Mouse (Mus musculus) MN1 (cell line): ENCODE results near the gene Luzp1.
A peak's percentile ranks its signal among the peaks of the same experiment; 100 is the strongest.

Experiments used
- DNase-seq: peaks from one replicate; pipeline ENCODE4 v3.0.0-alpha.2; 2016; ENCODE audit warnings: low spot score

Gene Luzp1

DNA sequence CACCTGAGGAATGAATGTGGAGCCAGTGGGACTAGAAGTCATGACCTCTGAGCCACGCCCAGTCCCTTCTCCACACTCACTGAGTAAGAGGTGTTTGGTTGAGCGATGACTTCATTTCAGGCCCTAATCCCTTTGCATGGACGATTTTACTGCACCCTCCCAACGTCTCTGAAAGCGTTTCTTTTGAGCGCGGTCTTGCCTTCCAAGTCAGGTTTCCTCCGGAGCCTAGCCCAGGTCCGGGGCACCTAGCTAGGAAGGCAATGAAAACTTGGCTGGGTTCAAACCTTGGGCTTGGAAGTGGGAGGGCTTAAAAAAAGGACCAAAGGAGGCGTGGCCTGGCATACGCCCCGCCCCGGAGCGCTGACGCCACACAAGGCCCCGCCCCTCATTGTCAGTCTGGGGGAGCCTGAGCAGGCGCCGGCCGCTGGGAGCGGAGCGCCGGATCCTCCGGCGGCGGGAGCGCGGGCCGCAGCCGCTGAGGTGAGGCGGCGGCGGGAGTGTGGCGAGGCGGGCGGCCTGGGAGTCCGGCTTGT lies at the start of gene Luzp1:
Gene Luzp1, plus strand, starts transcription at position 391 of the 533 bp plus-strand sequence.
- DNase-seq, result peak; percentile 91

DNA sequence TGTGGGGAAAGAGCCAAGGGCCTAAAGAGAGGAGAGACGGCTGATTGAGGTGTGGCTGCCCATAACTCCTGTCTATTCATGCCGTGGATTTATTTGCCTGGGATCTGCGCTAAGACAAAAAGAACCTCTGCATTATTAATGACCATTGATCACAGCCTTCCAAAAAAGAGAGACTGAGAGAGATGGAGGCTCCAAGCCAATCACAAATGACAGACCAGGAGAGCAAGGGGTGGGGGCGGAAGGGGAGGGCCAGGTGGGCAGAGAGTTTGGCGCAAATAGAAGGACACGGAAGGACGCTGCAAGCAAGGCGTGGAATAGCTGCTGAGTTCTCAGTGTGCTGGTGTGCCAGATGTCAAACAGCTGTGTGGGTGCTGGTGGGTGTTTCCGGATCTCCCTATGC lies 46.3 kb upstream of the Luzp1 start, which contains the start of gene Htr1d:
Gene Htr1d, plus strand, starts transcription at position 301 of the 400 bp plus-strand sequence.
- DNase-seq, result no peak

DNA sequence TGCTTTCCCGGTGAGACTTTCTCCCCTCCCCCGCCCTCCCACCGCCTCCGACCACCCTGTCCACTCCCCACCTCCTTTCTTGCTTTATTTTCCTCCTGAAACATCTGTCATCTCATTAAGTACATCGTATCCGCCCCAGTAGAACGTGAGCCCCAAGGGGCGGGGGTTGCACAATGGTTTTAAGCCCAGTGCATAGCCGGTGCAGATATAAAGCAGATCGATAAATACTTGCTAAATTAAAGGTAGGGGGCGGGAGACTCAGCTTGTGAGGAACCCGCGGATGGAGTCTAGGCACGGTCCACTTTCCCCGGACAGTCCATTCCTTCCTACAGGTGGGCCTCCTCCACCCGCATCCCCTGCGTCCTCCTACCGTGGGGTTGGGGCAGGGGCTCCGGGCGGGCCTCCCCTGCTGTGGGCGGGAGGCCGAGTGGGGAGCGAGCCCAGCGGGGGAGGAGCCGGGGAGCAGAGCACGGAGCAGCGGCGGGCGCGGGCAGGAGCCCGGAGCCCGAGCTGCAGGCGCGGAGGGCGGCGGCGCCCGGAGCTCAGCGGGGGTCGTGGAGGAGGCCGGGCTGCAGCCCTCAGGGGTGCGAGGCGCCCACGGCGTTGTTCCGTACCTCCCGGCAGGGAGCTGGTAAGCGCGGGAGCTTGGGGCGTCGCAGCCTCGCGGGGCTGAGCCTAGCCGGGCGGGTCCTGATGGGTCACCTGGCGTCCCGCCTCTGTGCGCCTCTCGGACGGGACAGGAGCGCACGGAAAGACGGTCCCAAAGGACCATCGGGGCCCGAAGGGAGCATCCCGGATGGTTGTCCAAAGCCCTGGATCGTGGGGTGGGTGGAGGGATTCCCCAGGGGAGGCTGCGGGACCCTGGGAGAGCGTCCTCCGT lies 45.2 kb upstream of the Luzp1 start:
- no peak for DNase-seq

DNA sequence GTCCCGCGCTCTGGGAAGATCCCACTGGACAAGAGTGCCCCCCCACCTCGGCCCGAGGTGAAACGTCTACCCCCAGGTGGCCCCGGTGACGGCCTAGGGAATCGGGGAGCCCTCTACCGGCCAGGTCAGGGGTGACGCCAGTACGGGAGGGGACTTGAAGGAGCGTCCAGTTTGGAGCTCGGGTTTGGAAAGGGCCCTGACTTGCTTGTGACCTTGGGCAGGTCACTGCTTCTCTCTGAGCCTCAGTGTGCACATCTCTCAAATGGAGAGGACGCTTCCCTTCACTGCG lies 44.6 kb upstream of the Luzp1 start:
- DNase-seq, result no peak

DNA sequence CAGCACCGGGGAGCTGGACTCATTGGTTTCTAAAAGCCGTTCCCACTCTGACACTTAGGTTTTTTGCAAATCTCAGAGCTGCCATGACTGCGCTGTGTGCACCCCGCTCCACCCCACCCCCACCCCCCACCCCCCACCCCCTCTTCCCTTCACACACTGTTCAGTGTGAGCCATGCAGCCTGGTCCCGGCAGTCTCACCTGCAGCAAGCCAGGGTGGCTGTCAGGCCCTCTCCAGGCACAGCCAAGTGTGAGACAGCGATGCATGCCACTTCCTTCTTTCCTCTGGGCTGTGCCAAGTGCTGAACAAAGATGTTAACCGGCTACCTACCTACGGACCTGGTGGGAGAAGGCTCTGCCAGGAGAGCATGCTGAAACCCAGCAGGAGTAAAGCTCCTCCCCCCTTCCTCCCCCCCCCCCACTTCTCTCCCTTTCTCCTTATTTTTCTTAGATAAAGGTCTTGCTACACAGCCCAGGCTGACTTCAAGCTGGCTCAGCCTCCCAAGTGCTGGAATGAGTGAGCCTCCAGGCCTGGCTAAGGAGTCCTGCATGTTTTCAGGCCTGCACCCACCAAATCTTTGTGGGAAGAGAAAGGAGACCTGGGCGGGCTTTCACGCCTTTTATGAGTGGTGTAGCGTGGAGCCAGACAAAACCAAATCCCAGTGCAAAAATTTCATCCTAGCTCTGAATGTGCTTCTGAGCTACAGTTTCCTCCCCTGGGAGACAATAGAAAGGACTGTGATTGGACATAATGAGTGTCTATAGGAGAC lies 38.8 kb upstream of the Luzp1 start:
- DNase-seq, result no peak

DNA sequence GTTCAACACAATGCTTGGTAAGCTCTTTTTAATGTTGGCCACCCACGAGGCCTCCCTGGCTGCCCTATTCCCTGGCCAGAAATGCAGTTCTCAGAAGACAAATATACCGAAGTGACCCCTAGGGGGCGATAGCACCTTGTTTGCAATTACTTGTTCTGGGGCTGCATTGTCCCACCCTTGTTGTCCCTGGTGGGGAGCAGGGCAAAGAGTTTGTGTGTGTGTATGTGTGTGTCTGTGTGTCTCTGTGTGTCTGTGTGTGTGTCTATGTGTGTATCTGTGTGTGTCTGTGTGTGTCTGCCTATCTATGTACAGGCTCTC lies 38.2 kb upstream of the Luzp1 start:
- peak; percentile 77 for DNase-seq

DNA sequence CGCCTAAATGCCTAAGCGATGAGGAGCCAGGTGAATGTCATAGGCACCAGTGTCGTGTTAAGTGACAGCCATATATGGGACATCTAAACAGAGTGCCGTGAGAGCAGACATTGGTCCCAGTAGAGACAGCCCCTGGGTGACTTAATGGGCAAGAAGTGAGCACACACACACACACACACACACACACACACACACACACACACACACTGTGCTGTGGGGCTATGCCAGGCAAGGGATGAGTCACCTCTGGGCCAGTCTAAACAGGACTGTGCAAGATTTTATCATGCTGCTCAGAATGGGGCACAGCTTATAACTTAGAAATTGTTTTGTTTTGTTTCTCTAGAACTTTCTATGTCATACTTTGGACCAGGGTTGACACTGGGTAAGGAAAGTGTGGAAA lies 35.5 kb upstream of the Luzp1 start:
- DNase-seq, result peak; percentile 82

DNA sequence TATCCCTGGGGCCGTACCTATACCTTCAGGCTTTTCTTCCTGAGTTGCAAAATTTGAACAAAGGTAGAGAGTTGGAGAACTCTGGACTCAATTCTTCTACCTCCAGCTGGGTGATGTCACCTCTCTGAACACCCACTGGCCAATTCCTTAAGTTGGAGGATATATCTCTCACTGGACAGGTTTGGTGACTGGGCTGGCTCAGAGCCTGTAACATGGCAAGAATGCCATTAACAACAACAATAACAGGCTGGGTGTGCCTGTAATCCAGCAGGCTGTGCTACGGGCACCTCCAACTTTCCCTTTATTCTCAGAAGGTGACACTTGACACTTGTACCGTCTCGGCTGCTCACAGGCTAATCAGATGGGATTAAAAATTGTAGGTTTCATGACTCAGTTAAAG lies 30.5 kb upstream of the Luzp1 start:
- DNase-seq, result no peak

DNA sequence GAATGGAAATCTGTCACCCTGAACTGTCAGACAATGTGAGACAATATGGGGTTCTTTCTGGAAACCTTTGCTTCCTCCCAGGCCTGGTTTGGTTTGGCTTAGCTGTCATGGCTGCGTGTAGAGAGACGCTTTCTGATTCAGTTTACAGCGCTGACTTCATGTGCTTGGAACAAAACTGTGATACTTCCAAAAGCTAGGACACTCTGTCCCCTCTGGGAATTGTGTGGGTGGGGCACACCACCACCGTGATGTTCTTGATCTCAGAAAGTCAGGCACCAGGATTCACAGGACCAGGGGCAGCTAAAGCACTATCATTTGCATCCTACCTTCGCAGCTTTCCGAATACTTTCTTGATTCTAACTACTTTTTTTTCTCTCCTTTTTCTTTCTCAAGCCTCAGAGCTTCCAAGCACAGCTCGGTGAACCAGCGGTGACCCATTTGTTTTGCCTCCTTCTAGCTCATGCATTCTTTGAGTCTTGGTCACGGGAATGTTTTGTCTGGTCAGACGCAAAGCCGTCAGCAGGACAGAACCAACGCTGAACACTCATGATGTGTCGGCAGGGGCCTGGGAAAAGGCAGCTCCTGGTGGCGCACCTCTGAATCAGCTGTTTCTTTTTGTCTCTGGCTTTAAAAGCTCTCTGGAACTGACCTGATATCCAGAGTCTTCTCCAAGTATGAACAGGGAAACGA lies 28.1 kb upstream of the Luzp1 start:
- no peak for DNase-seq

DNA sequence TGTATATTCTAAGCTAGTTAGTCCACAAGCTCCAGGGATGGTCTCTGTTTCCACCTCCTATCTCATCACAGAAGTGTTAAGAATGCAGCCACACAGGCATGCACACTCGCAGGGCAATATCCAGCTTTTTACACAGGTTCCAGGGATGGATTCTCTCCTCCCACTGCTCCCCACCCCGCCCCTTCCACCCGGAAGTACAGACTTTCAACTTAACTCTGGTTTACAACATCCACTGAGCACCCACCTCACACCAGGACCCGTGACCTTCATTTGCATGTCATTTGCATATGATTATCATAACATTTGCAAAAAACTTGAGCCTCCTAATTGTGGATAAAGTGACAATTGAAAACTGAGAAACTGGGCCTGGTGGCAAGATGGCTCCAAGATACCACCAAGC lies 25.0 kb upstream of the Luzp1 start:
- no peak for DNase-seq

DNA sequence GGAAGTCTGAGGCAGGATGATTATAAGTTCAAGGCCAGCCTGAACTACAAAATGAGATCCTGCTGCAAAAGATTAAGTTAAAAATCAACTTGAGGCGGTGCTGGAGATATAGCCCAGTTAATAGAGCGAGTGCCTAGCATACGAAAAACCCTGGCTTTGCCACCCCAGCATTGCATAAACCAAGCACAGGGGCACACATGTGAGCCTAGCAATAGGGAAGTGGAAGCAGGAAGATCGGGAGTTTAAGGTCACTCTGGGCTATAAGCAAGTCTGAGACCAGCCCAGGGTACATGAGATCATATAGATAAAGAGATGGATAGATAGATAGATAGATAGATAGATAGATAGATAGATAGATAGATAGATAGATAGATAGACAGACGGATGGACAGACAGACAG lies 19.8 kb upstream of the Luzp1 start:
- DNase-seq, result no peak

DNA sequence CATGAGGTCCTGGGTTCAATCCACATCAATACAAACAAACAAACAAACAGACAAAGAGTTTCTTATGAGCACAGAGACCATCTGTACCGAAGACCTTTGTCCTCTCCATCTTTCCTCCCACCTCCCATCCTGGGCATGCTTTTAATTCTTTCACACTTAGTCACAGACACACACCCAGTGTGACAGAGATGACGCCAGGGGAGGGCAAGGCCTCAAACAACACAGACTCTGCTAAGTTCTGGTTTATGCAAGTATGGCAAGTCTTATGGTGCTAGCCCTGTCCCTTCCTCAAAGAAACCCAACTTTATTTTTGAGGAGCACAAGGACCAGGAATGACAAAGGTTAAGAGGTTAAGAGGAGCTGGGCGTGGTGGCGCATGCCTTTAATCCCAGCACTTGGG lies 19.3 kb upstream of the Luzp1 start:
- DNase-seq, result no peak

DNA sequence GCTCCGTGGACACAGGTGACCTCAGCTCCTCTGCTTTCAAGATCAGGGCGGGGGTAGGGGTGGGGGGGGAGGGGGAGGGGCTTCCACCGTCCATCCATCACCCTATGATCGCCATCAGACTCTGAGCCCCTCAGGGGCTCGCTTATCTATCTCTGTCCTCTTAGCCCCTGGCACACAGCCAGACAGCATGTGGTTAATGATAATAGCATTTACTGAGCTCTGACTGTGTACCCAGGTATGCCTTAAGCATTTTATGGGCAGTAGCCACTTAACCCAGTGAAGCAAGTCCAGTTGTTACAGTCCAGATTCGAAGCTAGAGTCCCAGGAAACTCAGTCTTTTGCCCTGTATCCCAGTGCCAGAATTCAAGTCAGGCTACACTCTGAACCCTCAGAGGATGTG lies 18.0 kb upstream of the Luzp1 start:
- DNase-seq, result peak; percentile 47

DNA sequence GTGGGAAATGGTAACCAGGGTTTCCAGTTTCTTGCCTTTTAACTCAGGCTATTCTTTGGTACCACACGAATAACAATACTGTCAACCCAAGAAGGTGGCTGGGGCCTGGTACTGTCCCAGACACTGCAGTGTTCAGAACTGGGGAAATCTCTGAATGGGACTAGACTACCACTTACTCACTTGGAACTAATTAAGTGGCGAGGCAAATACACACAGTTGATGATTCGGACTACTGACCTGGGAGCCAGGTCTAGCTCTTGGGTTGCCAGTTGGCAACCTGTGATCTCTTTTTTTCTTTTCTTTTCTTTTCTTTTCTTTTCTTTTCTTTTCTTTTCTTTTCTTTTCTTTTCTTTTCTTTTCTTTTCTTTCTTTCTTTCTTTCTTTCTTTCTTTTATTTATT lies 17.3 kb upstream of the Luzp1 start:
- no peak for DNase-seq

DNA sequence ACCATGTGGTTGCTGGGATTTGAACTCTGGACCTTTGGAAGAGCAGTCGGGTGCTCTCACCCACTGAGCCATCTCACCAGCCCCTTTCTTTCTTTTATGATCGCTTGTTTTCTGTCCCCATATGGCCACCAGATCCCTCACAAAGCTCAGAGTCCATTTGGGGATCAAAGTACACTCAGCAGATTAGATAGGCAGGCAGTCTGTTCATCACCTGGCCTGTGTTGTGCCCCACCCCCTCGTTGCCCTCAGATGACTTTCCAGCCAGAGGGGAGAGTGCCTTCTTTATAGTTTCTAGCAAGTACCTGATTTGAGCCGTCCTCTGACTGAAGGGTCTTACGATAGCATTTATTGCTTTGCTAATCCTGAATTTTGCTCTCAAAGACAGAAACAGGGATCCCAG lies 16.8 kb upstream of the Luzp1 start:
- no peak for DNase-seq

DNA sequence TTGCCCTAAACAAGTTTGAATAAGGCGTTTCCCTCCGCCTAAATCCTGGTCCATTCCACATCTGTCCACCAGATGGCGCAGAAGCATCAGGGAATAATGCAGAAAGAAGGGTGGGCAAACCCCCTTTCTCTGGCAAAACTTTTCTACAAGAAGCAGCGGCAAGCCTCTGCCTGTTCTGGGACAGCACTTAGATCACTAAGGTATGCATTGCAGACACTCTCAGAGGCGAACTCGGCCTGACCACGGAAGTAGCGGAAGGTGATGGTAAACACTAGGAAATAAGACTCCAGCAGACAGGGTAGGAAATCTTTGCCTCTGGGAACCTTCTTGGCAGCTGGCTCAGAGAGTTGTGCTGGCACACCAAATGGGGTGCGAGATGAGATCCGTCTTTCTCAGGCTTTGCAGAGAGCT lies 14.7 kb upstream of the Luzp1 start:
- peak; percentile 84 for DNase-seq

DNA sequence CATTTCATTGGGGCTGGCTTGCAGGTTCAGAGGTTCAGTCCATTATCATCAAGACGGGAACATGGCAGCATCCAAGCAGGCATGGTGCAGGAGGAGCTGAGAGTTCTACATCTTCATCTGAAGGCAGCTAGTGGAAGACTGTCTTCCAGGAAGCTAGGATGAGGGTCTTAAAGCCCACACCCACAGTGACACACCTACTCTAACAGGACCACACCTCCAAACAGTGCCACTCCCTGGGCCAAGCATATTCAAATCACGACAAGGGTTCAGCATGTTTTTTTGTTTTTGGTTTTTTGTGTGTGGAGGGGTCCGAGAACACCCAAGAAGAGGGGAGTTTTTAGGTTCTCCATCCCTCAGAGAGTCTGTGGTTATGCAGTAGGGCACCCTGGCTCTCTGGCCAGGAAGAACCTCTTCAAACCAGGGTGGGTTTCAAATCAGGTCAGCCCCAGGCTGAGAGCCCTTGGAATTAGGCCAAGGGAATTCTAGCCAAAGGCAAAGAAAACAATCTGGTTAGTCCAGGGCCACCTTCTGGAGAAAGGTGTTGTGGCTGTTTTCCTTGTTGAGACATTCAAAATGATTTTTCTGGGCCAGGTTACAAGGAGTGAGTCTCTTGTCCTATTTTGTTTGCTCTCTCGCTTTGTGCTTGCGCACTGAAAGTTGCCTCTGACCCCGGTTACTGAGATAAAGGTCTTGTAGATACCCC lies 12.9 kb upstream of the Luzp1 start:
- DNase-seq, result no peak

DNA sequence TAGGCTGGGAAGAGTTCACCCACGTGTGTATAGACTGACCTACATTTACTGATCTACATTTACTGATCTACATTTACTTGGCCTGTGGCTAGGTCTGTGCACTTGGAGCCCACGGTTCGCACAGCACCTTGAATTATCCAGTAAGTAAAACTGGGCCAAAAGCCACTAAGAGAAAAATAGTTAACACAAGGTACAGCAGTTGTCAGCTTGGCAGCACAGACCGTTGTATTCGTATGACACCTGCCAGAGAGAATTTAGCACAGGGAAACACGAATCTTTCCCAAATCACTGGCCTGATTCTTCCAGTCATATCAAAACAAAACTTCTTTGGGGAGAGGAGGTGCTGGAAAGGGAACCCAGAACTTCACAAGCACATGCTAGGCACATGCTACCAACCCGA lies 11.3 kb upstream of the Luzp1 start:
- no peak for DNase-seq

DNA sequence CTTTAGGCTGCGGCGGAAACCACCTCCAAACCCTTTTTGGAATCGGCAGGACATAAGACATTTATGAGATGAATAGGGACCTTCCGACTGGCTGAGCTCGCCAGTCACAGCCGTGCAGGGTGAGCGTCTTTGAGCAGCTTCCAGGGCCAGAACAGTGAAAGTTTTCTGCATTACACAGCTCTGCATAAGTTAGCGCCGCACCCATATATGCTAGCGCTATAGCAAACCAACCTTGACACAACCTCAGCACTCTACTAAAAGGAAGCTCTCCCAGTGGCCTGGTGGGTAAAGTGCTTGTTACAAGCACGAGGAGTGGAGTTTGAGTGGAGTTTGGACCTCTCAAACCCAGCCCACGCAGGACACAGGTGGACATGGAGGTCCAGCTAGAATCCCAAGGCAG lies 10.4 kb upstream of the Luzp1 start:
- DNase-seq, result no peak

DNA sequence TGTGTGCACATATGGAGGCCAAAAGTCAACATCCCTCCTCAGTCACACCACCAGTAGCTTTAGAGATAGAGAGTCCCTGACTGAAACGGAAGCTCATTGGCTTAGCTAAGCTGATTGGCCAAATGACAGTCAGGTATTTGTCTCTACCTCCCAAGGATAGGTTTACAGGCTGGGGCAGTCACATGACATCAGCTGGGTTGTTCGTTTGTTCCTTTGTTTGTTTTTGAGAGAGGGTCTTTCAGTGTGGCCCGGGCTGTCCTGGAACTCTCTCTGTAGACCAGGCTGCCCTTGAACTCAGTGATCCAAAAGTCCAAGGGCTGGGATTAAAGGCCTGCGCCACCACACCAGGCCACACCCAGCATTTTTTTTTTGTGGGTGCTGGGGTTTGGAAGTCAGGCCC lies 8.4 kb upstream of the Luzp1 start:
- no peak for DNase-seq

DNA sequence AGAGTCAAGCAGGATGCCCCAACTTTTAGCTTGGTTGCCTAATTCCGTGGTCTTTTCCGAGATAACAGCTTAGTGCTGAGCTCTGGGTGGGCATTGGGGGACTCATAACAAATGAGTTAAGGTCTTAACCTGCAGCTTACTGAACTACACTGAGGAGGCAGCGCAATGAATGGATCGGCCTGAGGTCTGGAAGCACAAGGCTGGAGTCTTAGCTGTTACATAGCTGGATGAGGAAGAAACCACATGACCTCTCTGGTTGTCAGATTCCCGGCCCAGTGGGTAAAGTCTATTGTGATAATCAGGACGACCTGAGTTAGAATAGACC lies 7.8 kb upstream of the Luzp1 start:
- DNase-seq, result peak; percentile 26

DNA sequence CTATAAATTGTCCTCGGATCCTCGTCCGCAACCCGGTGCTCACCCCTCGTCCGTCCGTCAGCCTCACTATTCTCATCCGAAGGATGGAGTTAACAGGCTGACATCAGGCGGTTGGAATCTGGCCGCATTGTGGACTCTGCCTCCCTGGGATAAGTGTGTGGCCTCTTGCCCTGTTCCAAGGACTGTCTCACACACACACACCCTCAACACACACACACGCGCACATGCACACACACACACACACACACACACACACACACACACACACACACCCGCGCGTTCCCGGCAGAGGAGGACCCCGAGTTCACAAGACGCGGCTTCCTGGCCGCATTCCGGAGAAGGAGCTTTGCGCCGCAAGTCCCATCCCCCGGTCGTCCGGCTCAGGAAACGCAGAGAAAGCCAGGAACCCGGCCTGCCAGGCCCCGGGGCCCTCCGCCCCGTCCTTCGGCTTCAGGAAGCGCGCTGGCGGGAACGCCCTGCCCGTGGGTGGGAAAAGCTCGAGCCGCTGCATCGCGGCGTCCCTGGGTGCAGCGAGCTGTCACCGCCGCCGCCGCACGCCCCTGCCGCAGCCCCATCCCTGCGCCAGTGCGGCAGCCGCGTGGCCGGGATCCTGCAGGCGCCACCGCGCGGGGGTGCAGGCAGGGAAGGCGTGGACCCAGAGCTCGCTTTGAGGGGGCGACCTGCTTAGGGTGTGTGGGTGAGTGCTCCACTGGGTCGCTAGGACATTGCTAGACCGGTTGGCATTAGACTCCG lies 7.3 kb upstream of the Luzp1 start, which contains the start of gene 6030445D17Rik:
Gene 6030445D17Rik, plus strand, starts transcription at position 165 of the 753 bp plus-strand sequence.
- DNase-seq, result peak; percentile 76
